Mouse (Mus musculus) thymus, postnatal 25 days (tissue): ENCODE data around the gene Pygo1.

Source experiments
- DNase-seq: peaks from one replicate; pipeline ENCODE4 v3.0.0; 2022

The Pygo1 gene

DNA sequence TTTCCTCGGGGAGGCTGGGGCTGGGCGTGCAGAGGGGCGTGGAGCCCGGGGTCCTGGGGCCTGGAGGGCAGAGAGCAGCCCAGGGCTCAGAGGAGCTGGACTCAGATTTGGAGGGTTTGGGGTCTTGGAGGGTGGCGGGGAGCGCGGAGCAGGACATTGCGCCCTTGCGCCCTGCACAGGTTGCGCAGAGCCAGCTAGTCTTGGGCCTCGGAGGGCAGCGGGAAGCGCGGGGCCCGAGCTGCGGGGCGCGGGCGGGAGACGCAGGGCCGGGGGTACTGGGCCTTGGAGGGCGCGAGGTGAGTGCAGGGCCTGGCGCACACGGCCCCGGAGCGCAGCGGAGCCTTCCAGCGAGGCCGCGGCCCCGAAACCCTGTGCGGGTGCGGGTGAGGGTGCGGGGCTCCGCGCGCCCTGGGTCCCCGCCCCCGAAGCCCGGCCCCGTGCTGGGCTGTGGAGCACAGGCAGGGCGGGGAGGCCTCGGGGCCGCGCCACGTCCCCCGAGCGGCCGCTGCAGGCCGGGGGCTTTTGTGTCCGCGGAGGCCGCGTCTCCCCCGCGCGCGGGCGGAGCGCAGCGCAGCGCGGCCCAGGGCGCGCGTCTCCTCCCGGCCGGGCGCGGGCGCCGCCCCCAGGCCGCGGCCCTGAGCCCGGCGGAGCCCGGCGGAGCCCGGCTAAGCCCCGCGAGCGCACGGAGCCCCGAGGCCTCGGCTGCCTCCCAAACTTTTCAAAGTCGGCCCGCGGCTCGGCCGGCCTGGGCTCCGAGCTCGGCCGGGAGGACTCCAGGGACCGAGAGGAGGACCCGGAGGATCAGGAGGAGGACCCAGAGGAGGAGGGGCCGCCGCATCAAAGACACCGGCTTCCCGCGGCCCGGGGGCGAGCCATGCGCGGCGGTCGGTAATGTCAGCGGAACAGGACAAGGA lies at the start of gene Pygo1:
TSS of gene Pygo1 (plus strand) at position 625 of the 914 bp plus-strand sequence.
- peak; percentile 15 for DNase-seq

DNA sequence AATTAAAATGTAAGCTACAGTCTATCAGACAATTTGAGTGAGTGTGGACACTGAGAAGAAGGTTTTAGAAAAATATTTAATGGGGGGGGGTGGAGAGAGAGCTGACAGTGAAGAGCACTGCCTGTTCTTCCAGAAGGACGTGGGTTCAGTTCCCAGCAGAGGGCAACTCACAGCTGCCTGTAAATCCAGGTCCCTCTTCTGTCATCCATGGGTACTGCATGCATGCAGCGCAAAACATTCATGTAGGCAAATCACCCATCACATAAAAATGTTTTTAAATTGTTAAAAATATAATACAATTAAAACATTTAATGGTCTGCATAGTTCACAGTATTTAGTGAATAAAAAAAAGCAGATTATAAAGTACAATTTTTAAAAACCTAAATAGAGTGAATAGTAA lies 49.6 kb upstream of the Pygo1 start:
- DNase-seq: no peak

DNA sequence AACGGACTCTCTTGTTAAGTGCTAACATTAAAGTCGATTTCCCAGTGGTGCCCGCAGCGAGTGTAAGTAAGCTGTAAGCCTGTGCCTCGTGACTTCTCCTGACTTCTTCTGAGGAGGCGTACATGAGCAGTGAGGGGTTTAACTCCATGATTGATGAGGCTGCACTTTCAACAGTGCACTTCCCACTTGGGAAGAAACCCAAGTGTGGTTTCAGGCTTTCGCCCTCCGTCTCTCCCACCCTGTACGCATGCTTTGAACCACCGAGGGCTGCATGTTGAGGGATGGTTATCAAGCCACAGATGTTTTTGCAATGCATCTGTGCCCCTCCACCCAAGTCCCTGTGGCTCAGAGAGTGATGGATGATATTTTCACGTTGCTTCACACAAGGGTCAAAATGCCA lies 47.5 kb upstream of the Pygo1 start:
- no peak for DNase-seq

DNA sequence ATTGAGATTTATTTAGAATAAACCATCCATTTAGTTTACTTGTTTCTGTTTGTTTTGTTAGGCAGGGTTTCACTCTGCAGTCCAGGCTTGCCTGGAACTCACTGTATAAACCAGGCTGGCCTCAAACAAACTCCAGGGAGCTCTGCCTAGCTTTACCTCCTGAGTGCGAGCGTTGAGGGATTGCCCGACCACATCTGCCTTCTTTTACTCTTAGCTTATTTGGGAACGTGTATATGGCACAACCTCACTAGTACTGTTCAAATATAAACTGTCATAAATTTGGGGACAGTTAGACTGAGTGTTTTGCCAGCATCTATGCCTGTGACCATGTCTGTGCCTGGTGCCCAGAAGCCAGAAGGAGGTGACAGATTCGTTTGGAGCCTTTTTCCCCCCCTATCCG lies 46.8 kb upstream of the Pygo1 start:
- no peak for DNase-seq

DNA sequence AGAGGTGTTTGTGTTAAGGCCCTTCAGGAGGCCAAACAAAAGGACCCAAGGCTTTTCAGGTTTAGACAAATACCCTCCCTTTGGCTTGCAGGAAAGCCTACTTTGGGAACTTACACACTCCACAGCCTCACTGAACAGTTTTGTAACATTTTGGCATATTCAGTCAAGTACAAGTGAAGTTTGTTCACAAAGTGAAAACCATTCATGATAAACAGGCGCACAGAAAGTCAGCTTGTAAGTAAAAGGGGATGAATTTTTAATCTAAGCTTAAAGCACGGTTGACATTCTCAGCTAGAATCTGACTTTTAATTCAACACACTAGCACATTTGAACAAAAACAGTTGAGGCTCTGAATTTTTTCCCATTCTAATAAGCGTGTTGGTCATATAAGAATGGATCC lies 45.8 kb upstream of the Pygo1 start:
- no peak for DNase-seq

DNA sequence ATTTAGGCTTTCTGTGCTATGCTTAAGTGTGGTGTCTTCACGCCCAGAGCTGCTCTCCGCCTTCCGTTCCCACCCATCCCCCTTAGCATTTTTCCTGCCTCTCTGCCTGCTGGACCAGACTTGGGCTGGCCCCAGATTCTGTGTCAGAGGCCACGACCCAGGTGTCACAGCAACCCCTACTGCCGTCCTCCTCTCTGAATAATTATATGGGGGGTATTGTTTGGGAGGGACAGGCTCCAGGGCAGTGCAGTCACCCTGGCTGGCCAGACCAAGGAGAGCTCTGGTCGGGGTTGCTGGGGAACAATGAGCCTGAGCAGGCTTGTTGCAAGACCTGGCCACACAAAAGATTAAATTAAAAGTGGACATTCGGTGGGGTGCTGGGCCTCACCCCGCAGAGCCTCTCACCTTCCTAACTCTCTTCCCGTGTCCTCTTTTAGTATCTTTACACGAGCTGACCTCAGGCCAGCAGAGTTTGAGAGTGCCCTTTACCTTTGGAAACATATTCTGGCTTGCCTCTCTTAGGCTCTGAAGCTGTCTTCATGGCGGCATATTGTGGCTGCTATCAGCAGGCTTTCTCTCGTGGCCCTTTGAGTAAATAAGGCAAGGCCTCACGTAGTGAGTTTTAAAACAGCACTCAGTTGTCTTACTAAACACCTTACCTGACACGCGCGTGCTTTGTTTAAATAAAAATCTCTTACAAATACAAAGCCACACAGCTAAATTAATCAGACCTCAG lies 45.1 kb upstream of the Pygo1 start:
- no peak for DNase-seq

DNA sequence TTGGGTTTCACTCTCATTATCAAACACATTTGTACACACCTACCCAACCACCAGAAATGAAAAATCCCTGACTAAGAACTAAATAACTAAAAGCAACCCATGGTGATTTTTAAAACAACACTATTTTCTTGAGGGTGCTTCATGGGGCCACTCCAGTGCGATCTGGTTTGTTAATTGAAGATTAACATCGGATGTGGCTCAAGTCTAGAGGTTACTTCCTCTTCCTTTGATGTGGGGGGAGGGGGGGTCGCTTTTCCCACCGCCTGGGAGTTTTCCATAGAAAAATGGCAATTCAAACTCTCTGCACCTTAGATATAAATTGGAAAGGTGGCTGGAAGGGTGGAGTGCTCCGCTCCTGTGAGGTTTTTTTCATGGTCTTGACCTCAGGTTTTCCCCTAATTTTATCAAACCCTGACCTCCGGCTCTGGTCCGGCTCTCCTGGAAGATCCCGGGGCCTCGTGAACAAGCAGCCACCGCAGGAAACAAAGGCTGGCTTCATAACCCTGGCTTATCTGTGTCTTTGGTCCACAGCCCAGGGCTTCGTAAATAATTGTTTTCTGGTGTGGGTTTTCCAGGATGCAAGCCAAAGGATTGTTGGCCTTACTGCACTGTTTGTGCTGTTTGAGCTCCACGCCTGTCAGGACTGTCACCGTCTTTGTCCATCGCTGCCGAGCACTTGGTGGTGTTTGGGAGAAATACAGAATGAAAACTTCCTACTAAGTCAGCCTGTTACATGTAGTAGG lies 44.2 kb upstream of the Pygo1 start:
- no peak for DNase-seq

DNA sequence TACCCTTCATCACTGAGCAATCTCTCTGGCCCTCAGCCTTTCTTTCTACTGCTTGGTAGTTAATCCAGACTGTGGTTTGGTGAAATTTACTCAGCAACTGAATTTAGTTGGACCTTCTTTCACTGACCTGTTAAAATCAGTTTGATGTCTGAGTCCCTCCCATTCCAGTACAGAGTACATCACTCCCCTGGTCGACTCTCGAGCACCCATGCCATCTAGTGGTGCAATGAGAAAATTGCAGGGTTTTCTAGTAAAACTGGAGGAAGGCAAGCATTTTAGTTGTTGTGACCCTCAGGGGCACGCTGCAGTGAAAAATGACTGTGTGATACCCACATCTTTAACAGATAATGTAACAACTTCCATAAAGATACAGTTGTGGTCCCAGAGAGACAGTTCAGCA lies 41.5 kb upstream of the Pygo1 start:
- peak; percentile 49 for DNase-seq

DNA sequence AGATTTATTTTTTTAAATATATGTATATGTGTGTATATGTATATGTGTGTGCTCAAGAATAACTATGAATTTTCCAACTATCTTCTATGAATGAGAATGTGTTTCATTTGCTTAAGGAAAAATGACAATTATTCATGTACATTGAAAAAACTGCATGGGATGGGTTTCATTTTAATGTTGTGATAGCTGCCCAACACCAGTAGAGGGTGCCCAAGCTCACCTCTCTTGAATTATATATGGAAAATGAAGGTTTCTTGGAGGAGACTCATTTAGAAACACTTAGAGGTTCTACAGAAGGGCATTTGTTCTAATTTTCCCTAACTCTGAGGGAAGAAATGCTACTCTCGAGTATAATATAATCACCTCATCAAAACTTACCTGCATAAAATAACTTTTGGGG lies 35.7 kb upstream of the Pygo1 start:
- peak; percentile 22 for DNase-seq

DNA sequence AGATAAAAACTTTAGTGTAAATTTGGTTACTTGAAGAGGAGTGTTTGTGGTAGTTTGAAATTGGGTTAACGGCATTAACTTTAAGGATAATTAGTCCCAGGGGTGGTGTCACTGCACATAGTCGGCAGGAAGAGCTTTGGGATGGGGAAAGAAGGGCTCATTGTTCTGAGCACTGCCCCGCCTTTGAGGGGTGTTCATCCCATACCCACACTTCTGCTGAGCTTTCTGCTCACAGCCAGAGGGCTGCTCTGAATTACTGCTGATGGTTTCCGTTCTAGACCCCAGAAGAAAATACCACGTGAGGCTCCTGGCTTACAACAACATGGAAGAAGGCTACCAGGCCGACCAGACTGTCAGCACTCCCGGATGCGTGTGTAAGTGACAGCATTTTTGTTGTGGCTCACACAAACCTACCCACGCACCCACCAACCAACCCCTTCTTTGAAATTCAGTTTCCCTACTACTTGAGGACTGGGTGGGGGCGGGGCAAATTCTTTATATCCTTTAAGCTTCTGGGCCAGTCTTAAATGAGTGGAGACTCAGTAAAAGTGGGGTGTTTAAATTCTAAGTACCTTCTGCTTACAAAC lies 34.9 kb upstream of the Pygo1 start:
- DNase-seq: peak; percentile 32

DNA sequence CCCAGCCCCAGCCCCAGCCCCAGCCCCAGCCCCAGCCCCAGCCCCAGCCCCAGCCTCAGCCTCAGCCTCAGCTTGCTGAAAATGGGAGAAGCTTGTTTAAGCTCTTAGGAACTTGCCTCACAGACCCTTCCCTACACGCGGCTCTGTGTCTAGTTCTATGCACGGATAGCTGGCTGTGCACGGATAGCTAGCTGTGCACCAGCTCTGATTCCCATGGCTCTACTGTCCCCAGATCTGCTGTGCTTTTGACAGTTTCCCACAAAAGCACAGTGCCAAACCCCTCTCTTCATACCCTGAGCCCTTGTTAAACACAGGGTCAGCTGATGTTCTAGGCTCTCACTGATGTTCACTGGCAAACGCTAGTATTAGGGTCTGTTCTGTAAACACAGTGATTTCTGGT lies 32.7 kb upstream of the Pygo1 start:
- DNase-seq: no peak

DNA sequence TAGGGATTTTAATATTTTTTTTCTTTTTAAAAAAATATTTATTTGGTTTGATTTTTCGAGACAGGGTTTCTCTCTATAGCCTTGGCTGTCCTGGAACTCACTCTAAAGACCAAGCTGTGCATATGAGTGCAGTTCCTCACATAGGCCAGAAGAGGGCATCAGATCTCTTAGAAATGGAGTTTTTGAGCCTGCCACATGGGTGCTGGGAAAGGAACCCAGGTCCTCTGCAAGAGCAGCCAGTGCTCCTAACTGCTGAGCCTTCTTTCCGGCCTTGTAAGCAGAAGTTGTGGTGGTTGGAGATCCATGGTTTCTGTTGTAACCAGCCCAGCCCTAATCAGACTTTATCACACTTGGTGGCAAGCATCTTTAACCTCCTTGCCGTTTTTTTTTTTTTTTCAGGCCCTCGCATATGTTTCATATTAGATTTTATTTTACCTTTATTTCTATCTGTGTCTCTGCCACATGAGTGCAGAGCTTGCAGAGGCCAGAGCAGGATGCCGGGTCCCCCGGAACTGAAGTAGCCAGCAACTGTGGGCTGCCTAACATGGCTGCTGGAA lies 30.6 kb upstream of the Pygo1 start:
- no peak for DNase-seq

DNA sequence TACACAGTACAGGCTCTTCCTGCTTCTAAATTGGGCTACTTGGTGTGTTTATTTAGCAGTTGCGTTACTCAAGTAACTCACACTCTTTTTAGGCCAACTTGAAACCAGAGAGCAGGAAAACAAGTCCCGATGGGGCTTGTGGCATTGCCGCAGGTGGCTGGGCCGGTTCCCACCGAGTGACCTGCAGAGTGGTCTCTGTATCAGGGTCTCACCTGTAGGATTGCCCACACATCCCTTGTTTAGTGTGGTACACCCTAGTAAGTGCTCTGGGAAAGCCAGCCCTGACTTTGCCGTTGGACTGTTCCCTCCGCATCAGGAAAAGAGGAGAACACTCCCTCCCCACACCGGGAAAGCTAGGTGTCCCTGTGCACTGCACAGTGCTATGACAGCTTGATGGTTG lies 23.4 kb upstream of the Pygo1 start:
- DNase-seq: no peak

DNA sequence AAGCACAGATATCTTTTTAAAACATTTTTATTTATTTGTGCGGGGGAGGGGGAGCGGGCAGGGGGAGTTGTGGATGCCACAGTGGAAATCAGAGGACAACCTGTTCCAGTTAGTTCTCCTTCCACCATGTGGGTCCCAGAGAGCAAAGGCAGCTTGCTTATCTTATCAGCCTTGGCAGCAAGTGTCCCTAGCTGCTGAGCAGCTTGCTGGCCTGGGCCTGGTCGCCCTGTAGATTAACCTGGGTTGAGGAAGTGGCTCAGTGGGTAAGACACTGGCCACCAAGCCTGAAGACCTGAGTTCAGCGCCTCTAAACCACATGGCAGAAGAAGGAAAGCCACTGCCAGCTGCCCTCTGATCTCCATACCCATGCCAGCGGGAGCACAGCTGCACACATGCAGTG lies 22.8 kb upstream of the Pygo1 start:
- no peak for DNase-seq

DNA sequence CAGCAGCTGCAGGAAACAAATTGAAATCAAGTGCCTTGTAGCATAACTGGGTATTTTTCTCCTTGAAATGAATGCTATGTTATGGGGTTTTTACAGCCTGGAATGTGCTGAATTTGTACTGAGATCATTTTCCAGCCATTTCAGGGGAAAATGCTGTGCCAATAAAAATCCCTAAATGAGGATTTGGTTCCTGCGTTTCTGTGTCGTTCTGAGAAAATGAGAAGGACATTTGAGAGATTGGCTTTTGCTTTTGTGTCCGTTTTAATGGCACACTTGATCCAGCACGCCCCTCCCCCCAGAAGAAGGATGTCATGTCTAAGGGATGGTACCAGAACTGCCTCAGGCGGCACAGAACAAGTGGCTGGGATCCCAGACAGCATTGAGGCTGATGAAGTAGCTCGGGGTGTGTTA lies 18.7 kb upstream of the Pygo1 start:
- no peak for DNase-seq

DNA sequence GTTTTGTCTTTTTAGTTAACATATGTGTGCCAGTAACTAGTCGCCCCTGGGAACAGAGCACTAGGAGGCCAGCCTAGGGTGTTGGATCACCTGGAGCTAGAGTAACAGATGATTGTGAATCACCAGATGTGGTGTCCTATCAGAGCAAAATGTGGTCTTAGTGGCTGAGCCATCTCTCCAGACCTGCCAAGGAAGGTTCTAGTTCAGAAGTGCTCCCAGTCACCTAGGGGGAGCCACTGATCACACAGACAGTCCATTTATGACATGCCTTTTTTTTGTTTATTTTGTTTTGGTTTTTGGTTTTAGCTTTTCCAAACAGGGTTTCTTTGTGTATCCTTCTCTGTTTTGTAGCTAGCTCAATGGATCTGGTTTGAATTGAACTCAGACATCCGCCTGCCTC lies 14.1 kb upstream of the Pygo1 start:
- no peak for DNase-seq

DNA sequence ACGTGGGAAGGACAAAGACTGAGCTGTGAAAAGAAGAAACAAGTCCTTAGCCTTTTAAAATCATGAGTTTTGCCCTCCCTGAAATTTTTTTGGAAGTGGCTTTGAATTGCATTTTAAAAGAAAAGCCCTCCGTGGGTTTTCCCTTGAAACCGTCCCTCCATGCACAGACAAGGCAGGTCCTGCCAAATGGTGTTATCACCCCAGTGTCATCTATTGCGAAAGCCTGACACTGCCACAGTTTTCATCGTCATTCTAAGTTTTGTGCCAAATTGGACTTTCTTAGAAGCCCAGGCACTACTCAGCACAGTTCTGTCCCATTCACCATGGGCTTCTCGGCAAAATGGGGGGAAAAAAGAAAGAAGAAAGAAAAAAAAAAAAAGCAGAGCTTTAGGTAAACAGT lies 11.9 kb upstream of the Pygo1 start:
- no peak for DNase-seq

DNA sequence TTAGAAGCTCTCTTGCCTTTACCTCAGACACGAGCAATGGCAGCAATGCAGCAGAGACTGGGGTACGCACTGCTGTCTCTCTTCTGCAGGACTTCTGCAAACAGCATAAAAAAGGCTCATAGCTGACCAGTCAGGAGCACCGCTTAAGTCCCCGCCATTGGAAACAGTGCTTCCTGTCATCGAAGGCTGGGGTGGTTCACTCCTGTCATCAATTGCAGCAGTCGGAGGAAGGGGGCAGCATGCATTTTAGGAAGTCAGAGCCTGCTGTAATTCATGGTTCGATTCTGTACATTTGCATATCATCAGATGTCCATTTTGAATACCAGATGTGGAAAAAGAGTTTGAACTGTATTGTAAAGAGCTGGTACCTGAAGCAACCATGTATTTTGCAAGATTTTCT lies 9.7 kb upstream of the Pygo1 start:
- DNase-seq: peak; percentile 4

DNA sequence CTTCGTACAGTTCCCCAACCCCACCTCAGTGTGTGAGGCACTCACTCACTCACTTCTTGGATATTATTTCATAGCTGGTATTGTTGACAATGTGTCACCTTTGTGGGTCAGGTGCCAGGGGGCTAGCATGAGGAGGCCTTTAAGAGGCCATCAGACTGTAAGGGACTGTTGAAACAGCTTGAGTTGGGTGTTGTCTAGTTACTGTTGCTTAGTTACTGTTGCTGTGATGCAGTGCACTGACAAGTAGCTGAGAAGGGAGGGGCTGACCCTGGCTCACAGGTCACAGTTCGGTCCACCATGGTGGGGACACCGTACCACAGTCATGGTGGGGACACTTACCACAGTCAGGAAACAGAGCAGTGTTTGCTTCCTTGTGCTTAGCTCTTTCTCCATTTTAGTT lies 2.4 kb upstream of the Pygo1 start:
- DNase-seq: no peak

DNA sequence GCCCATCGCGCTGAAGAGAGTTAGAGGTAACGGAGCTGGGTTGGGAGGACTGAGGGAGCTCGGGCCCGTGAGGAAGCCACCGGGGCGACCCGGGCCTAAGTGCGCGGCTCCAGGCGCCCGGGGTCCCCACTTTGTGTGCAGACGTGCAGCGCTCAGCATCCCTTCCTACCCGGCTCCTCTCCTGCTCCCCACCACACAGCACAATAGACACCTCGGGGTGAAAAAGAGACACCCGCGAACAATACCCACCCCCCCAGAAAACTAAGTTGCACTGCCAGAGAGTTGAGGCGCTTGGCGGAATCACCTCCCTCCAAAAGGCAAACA lies 452 bp downstream of the Pygo1 start:
- DNase-seq: no peak

DNA sequence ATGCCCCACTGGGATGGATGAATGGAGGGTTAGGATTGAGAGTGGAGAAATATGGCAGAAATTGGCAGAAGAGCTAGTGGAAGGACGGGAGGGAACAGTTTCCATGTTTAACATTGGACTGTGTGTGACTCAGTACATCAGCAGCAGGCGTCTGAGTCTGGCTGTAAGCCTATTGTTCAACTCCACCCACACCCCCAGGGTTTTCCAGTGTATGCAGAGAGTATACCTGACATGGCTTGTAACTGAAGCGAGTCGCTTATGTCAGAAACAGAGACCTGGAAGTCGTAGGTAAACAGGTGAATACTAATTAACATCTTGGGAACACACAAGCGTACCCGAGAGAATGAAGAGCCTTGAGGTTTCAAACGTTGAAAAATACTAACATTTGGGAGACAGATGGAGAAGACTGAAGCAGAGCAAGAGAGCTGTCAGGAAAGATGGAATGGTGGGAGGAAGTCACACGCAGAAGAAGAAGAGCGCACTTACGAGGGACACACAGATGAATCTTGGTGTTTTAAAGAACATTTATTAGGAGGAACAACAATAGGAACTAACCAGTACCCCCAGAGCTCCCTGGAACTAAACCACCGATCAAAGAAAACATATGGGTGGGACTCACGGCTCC lies 5.8 kb downstream of the Pygo1 start:
- no peak for DNase-seq

DNA sequence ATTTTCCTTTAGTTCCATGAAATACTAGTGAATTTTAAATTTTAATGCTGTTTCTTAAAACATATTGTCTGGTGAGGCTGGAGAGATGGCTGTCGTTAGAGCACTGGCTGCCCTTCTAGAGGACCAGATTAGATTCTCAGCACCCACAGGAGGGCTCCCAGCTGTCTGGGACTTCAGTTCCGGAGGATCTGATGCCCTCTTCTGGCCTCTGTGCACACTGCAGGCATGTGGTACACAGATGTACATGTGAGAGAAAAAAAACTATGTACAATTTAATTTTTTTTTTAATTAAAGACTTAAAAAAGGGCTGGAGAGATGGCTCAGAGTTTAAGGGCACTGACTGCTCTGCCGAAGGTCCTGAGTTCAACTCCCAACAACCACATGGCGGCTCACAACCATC lies 9.9 kb downstream of the Pygo1 start:
- no peak for DNase-seq

DNA sequence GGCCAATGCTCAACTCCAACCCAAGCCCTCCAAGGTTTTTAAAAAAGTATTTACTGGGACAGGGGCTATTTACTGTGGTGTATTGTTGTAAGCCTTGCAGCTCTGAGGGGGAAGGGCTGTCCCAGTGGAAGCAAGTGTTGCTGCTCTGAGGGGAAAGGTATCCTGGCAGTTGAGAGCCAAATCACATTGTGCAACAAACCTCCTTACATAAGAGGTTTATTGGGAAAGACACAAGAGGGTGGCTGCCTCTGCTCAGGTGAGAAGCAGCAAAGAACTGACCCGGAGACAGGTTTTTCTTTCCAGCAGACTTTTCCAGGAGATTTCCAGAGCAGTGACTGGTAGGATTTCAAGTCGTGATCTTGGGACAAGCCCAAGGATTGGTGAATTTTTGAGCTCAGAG lies 10.9 kb downstream of the Pygo1 start:
- no peak for DNase-seq
